Mouse (Mus musculus): Measurements from ENCODE around the gene Cd33. TPM values are rescaled to one million over a fixed set of nuclear protein-coding genes. Genes with fewer than 3 reads are reported as not detected.

The Cd33 gene
- polyA plus RNA-seq, 1 experiment from 2014 or later = 1.6 TPM

Other genes starting within 250 kb of the Cd33 start
- 7.0 and 7.2 TPM in 2 replicates for gene Zfp715, start 231.1 kb downstream of the Cd33 start, polyA plus RNA-seq (2016; fragmentation: Nextera tagmentation; extraction: Ambion mirVana)
- gene Siglecf, start 193.1 kb downstream of the Cd33 start, polyA plus RNA-seq (2016; fragmentation: Nextera tagmentation; extraction: Ambion mirVana) = 2.4 and 2.7 TPM in 2 replicates
- gene Siglecg, start 136.2 kb downstream of the Cd33 start, polyA plus RNA-seq (2016; fragmentation: Nextera tagmentation; extraction: Ambion mirVana) = 0.20 and 0.30 TPM in 2 replicates
- not detected in 2 replicates for gene Lim2, start 116.8 kb downstream of the Cd33 start, polyA plus RNA-seq (2016; fragmentation: Nextera tagmentation; extraction: Ambion mirVana)
- 3.8 and 4.4 TPM in 2 replicates for gene Nkg7, start 107.4 kb downstream of the Cd33 start, polyA plus RNA-seq (2016; fragmentation: Nextera tagmentation; extraction: Ambion mirVana)
- not detected in 2 replicates for gene Cldnd2, start 103.6 kb downstream of the Cd33 start, polyA plus RNA-seq (2016; fragmentation: Nextera tagmentation; extraction: Ambion mirVana)
- gene Etfb, start 100.3 kb downstream of the Cd33 start, polyA plus RNA-seq (2016; fragmentation: Nextera tagmentation; extraction: Ambion mirVana) = 238 and 249 TPM in 2 replicates
- gene Gm45233, start 100.3 kb downstream of the Cd33 start, polyA plus RNA-seq (2016; fragmentation: Nextera tagmentation; extraction: Ambion mirVana) = 0.26 and 0.59 TPM in 2 replicates
- 1.2 and 2.3 TPM in 2 replicates for gene Vsig10l, start 81.3 kb downstream of the Cd33 start, polyA plus RNA-seq (2016; fragmentation: Nextera tagmentation; extraction: Ambion mirVana)
- 0.05 TPM in 1 of 2 replicates, not detected in the other for gene Iglon5, start 54.4 kb downstream of the Cd33 start, polyA plus RNA-seq (2016; fragmentation: Nextera tagmentation; extraction: Ambion mirVana)
- not detected in 2 replicates for gene 4931406B18Rik, start 38.5 kb downstream of the Cd33 start, polyA plus RNA-seq (2016; fragmentation: Nextera tagmentation; extraction: Ambion mirVana)
- gene Zfp658, start 17.8 kb upstream of the Cd33 start, polyA plus RNA-seq (2016; fragmentation: Nextera tagmentation; extraction: Ambion mirVana) = 0.46 and 0.56 TPM in 2 replicates
- gene Zfp719, start 35.2 kb upstream of the Cd33 start, polyA plus RNA-seq (2016; fragmentation: Nextera tagmentation; extraction: Ambion mirVana) = 3.4 and 3.5 TPM in 2 replicates
- not detected in 2 replicates for gene Zfp819, start 62.7 kb upstream of the Cd33 start, polyA plus RNA-seq (2016; fragmentation: Nextera tagmentation; extraction: Ambion mirVana)
- not detected in 2 replicates for gene Ceacam18, start 90.3 kb upstream of the Cd33 start, polyA plus RNA-seq (2016; fragmentation: Nextera tagmentation; extraction: Ambion mirVana)
- 0.79 and 1.6 TPM in 2 replicates for gene Siglece, start 115.7 kb upstream of the Cd33 start, polyA plus RNA-seq (2016; fragmentation: Nextera tagmentation; extraction: Ambion mirVana)
- 5.9 and 8.0 TPM in 2 replicates for gene Ctu1, start 127.6 kb upstream of the Cd33 start, polyA plus RNA-seq (2016; fragmentation: Nextera tagmentation; extraction: Ambion mirVana)
- gene Klk14, start 146.0 kb upstream of the Cd33 start, polyA plus RNA-seq (2016; fragmentation: Nextera tagmentation; extraction: Ambion mirVana) = not detected in 2 replicates
- gene Klk13, start 168.1 kb upstream of the Cd33 start, polyA plus RNA-seq (2016; fragmentation: Nextera tagmentation; extraction: Ambion mirVana) = 0.10 and 0.27 TPM in 2 replicates
- not detected in 2 replicates for gene Klk12, start 224.5 kb upstream of the Cd33 start, polyA plus RNA-seq (2016; fragmentation: Nextera tagmentation; extraction: Ambion mirVana)
- gene Klk11, start 230.2 kb upstream of the Cd33 start, polyA plus RNA-seq (2016; fragmentation: Nextera tagmentation; extraction: Ambion mirVana) = not detected in 2 replicates
- gene Klk10, start 236.6 kb upstream of the Cd33 start, polyA plus RNA-seq (2016; fragmentation: Nextera tagmentation; extraction: Ambion mirVana) = not detected in 2 replicates
- not detected in 2 replicates for gene Klk9, start 247.5 kb upstream of the Cd33 start, polyA plus RNA-seq (2016; fragmentation: Nextera tagmentation; extraction: Ambion mirVana)

Data from liver, embryonic 12.5 days (tissue).